Mouse (Mus musculus) lung, embryonic 16.5 days (tissue): ENCODE measurements around the gene Pip5k1b. TPM values are rescaled to one million over a fixed set of nuclear protein-coding genes. Genes with fewer than 3 reads are reported as not detected.

Experiments used
- ATAC-seq: fragments of 200-750 bp; cut with Nextera tagmentation; 2 replicates; pipeline ENCODE4 v1.8.0; 2017; ENCODE audit warnings: low read depth, mild to moderate bottlenecking, moderate library complexity
- H3K27ac ChIP-seq: fragments of 300-500 bp; sonication (generic); 2 replicates; pipeline ENCODE4 v1.5.1; 2014; ENCODE audit warnings: mild to moderate bottlenecking, control low read depth, low read length
- H3K27me3 ChIP-seq: fragments of 300-500 bp; sonication (generic); 2 replicates; pipeline ENCODE4 v1.6.1; 2014; ENCODE audit warnings: low read depth, low read length, mixed read lengths; ENCODE audit not compliant: control insufficient read depth, insufficient read depth
- H3K36me3 ChIP-seq: fragments of 300-500 bp; sonication (generic); 2 replicates; pipeline ENCODE4 v1.6.1; 2014; ENCODE audit warnings: low read length; ENCODE audit not compliant: control insufficient read depth, insufficient read depth
- H3K4me1 ChIP-seq: fragments of 300-500 bp; sonication (generic); replicated peaks from 2 replicates; pipeline ENCODE4 v1.6.1; 2014; ENCODE audit warnings: low read length, mixed read lengths; ENCODE audit not compliant: control insufficient read depth, insufficient read depth
- H3K4me2 ChIP-seq: fragments of 300-500 bp; sonication (generic); 2 replicates; pipeline ENCODE4 v1.6.1; 2014; ENCODE audit warnings: low read depth, low read length, control low read depth
- H3K4me3 ChIP-seq: fragments of 300-500 bp; sonication (generic); 2 replicates; pipeline ENCODE4 v1.5.1; 2014; ENCODE audit warnings: mild to moderate bottlenecking, low read length, control low read depth
- H3K9ac ChIP-seq: fragments of 300-500 bp; sonication (generic); 2 replicates; pipeline ENCODE4 v1.6.1; 2014; ENCODE audit warnings: low read length, control low read depth
- H3K9me3 ChIP-seq: fragments of 300-500 bp; sonication (generic); 2 replicates; pipeline ENCODE4 v1.6.1; 2016; ENCODE audit warnings: low read length; ENCODE audit not compliant: control insufficient read depth
- WGBS: fragments of 180-500 bp; shearing (Covaris S2); extraction: QIAGEN DNeasy Blood & Tissue Kit; methylation state at CpG from one replicate; pipeline ENCODE4 v1.1.7; 2014; 5-methylcytosine and 5-hydroxymethylcytosine counted together
- polyA plus RNA-seq: library from polyadenylated mRNA; unstranded; fragments of >200 nt; fragmentation: Nextera tagmentation; extraction: Ambion mirVana; gene quantifications from 2 replicates; pipeline ENCODE4 v1.2.1, GENCODE M21; 2015

Pip5k1b gene
- polyA plus RNA-seq, 1 experiment from 2014 or later: 3.8 TPM

DNA sequence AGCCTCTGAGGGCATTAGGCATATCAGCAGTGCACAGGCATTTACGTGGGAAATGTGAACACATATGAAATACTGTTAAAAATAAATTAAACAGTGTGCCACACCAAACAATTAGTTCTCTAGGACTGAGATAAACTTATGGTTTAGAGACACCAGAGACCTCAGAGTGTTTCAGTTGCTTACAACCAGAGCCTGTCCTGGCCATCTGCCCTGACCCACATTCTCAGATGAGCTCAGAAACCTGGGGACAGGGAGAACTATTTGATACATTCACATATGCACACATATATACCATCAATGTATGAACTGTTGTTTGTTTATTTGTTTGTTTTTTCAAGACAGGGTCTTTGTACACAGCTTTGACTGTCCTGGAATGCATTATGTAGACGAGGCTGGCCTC is 161.8 kb downstream of the Pip5k1b start:
- Histone ChIP-seq H3K9me3 (no peaks in the 10 kb centered on the region), H3K4me1 (no peaks in the 10 kb centered on the region), H3K27ac (no peak overlapping the region), H3K4me2 (no peak overlapping the region), H3K9ac (no peak overlapping the region), H3K36me3 (no peaks in the 10 kb centered on the region), H3K4me3 (no peak overlapping the region), H3K27me3 (no peaks in the 10 kb centered on the region)
- WGBS: 73% methylated on average over 2 of the region's 2 CpGs
- no peak for ATAC-seq

- Histone ChIP-seq H3K9ac (no peak overlapping the region), H3K4me2 (no peak overlapping the region), H3K9me3 (no peaks in the 10 kb centered on the region), H3K4me1 (no peaks in the 10 kb centered on the region), H3K27me3 (no peaks in the 10 kb centered on the region), H3K36me3 (no peaks in the 10 kb centered on the region), H3K4me3 (no peak overlapping the region), H3K27ac (no peak overlapping the region)
- WGBS: 56% methylated on average over 9 of the region's 9 CpGs
- no peak for ATAC-seq
Measured at GRCm38 (mm10) chr19:24391519-24392251, 164.0 kb downstream of the Pip5k1b start.

DNA sequence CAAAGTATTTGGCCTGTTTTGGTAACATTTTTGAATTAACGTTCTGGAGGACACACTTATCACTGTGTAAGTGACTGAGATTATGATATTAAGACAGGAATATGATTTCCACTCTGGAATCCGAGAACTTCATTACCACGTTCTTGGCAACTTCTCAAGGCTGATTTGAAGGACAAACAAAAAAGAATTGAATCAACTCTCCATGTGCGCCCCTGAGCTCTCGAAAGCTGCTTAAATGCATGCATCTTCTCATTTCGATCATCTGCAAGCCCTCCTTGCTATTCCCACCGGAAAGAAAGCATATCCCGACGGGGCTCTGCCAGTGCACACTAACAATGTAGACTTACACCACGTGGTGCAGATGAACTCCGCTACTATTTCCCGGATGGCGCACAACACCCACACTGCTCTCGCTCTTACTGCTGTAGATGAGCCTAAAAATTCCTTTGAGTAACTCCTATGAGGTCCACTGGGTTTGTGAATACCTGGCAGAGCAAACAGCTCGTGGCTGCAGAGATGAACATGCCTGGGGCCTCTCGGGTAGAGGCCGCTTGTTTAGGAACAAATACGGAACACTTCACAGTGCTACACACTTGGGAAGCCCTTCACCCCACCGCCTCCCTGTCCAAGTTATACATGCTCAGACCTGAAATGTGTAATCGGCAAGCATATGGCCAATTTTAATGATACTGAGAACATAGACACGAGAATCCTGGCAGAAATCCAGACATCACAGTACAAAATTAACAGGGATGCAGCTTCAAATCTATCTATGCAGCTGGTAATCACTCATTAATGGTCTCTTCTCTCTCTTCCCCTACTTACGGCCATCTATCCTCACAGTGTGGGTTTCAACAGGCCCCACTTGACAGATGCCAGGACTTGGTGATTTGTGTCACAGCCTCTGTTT is 168.5 kb downstream of the Pip5k1b start:
- H3K27ac ChIP-seq: no peak overlapping the region
- 77% methylated on average over 22 of the region's 22 CpGs for WGBS

DNA sequence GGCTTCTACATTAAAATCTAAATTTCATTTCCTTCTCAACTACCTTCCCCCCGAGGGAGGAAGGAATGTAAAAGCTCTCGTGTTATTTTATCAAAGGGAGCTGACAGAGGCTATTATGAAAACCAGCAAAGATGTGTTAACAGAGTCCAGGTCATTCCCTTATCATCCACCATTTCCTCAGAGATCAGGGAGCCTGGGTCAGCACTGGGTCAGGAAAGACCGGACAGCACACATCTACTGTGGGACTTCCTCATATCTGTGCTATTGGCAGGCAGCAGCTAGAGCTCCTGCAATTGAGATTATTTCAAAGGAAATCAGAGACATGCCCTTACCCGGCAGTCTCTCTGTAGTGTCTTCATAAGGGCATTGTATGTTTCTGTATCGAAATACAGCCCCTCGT is 177.2 kb downstream of the Pip5k1b start:
- Histone ChIP-seq H3K9me3 (no peaks in the 10 kb centered on the region), H3K4me1 (no peaks in the 10 kb centered on the region), H3K9ac (no peak overlapping the region), H3K27ac (no peak overlapping the region), H3K4me2 (no peak overlapping the region), H3K27me3 (no peaks in the 10 kb centered on the region), H3K36me3 (no peaks in the 10 kb centered on the region), H3K4me3 (no peak overlapping the region)
- no peak for ATAC-seq
- 40% methylated on average over 6 of the region's 6 CpGs for WGBS

More for the DNA sequence above, 168.5 kb downstream of the Pip5k1b start:
- Histone ChIP-seq H3K4me2 (no peak overlapping the region), H3K27me3 (no peaks in the 10 kb centered on the region), H3K9me3 (no peaks in the 10 kb centered on the region), H3K4me1 (no peaks in the 10 kb centered on the region), H3K36me3 (no peaks in the 10 kb centered on the region), H3K9ac (no peak overlapping the region), H3K4me3 (no peak overlapping the region)
- ATAC-seq: no peak

- H3K36me3 ChIP-seq: no peaks in the 10 kb centered on the region
- H3K4me2 ChIP-seq: no peak overlapping the region
- H3K9me3 ChIP-seq: no peaks in the 10 kb centered on the region
- 80% methylated on average over 19 of the region's 19 CpGs for WGBS
- no peak overlapping the region for H3K9ac ChIP-seq
- H3K27ac ChIP-seq: no peak overlapping the region
- H3K4me3 ChIP-seq: no peak overlapping the region
- ATAC-seq: no peak
- no peaks in the 10 kb centered on the region for H3K27me3 ChIP-seq
- H3K4me1 ChIP-seq: no peaks in the 10 kb centered on the region
Measured at GRCm38 (mm10) chr19:24371763-24372640, 183.7 kb downstream of the Pip5k1b start.

GRCm38 (mm10) chr19:24368419-24368818 is 187.3 kb downstream of the Pip5k1b start:
- H3K9me3 ChIP-seq: no peaks in the 10 kb centered on the region
- no peaks in the 10 kb centered on the region for H3K27me3 ChIP-seq
- H3K4me3 ChIP-seq: no peak overlapping the region
- no peaks in the 10 kb centered on the region for H3K36me3 ChIP-seq
- no peak overlapping the region for H3K9ac ChIP-seq
- H3K4me1 ChIP-seq: no peaks in the 10 kb centered on the region
- H3K27ac ChIP-seq: no peak overlapping the region
- 46% methylated on average over 6 of the region's 6 CpGs for WGBS
- ATAC-seq: no peak
- no peak overlapping the region for H3K4me2 ChIP-seq

DNA sequence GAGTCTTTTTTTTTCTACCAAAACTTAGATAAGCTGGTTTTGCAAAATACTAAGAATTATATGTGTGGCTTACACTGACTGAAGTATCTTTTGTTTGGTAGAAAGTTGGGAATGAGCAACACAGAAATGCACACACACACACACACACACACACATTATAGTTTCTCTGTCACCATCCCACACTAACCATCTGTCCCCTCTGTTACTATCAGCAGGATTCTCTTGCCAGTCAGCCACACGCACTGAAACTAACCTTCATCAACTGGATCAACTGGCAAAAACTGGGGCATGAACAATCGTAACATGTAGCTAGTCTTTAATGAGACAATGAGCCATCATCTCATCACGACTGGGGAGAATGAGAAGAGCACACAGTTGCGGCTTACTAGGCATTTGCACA is 187.9 kb downstream of the Pip5k1b start:
- Histone ChIP-seq H3K36me3 (no peaks in the 10 kb centered on the region), H3K27ac (no peak overlapping the region), H3K4me1 (no peaks in the 10 kb centered on the region), H3K9ac (no peak overlapping the region), H3K27me3 (no peaks in the 10 kb centered on the region), H3K9me3 (no peaks in the 10 kb centered on the region), H3K4me2 (no peak overlapping the region), H3K4me3 (no peak overlapping the region)
- 84% methylated on average over 4 of the region's 4 CpGs for WGBS
- no peak for ATAC-seq

DNA sequence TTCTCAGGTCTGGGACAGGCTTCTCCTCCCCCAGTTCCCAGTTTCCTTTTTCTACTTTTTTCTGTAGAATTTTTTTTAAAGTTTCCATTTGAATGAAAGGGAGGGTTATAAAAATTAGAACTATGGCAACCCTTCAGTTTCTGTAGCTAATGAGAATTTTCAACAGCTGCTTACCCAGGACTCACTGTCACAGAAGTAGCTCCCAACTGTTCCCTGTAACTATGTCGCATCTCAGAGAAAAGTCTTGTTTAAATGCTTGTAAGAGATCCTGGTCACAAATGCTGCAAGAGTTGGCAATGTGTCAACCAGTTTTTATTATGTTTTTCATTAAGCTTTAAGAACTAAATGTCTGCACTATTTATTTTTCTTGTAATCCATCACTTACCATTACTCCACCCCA is 188.9 kb downstream of the Pip5k1b start:
- Histone ChIP-seq H3K9me3 (no peaks in the 10 kb centered on the region), H3K4me3 (no peak overlapping the region), H3K27ac (no peak overlapping the region), H3K4me2 (no peak overlapping the region), H3K27me3 (no peaks in the 10 kb centered on the region), H3K36me3 (no peaks in the 10 kb centered on the region), H3K9ac (no peak overlapping the region), H3K4me1 (no peaks in the 10 kb centered on the region)
- no peak for ATAC-seq
- 59% methylated on average over 1 of the region's 1 CpGs for WGBS
